Mouse (Mus musculus) neutrophil, adult 65 days (primary cell): ENCODE results near the gene Flt3. TPM values are rescaled to one million over a fixed set of nuclear protein-coding genes. Genes with fewer than 3 reads are reported as not detected.

Source experiments
- total RNA-seq: library from RNA; stranded (reverse); gene quantifications from 2 replicates; pipeline ENCODE4 v1.2.4, GENCODE M21; 2023

Flt3 gene
- total RNA-seq: 3.3 and 3.4 TPM in 2 replicates

GRCm38 (mm10) chr5:147399843-147400504 lies at the start of gene Flt3:
Flt3 (minus strand) TSS chr5:147400489.

DNA sequence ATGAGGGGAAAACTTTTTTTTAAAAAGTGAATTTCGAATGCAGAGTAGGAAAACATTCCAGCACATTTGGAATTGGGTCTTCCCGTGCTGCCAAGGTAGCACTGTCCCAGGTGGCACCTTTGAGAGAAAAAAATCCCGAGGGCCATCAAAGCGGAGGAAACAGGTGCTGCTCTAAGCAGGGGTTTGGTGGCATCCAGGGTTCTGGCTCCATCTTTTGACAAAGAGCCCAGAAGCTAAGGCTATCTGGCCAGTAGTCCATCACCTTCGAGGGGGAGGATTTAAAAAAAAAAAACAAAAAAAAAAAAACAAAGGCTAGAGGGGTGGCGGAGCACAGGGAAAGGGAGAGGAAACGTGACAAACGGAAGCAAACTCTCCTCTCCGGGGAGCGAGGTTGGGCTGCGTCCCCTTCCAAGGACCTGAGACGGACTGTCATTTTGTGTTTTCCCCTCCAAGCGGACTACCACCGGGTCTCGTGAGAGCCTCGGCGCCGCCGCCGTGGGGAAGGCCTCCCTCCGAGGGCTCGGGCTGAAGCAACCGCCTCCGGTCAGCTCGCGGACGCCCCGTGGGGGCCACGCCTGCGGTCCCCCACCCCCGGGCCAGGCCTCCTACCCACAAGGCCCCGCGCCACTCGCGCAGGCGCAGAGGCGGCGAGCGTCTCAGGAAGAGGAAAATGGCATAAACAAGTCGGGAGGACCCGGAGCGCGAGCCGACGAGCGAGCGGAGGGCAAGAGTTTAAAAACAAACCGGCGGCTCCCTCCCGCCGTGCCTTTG lies 29.4 kb upstream of the Flt3 start, which contains the start of gene Pan3:
Pan3 (plus strand) TSS at position 627 of the 771 bp plus-strand sequence.

GRCm38 (mm10) chr5:147322183-147322582 lies 78.1 kb downstream of the Flt3 start, which contains the start of gene Urad:
Urad (minus strand) TSS chr5:147322440.

DNA sequence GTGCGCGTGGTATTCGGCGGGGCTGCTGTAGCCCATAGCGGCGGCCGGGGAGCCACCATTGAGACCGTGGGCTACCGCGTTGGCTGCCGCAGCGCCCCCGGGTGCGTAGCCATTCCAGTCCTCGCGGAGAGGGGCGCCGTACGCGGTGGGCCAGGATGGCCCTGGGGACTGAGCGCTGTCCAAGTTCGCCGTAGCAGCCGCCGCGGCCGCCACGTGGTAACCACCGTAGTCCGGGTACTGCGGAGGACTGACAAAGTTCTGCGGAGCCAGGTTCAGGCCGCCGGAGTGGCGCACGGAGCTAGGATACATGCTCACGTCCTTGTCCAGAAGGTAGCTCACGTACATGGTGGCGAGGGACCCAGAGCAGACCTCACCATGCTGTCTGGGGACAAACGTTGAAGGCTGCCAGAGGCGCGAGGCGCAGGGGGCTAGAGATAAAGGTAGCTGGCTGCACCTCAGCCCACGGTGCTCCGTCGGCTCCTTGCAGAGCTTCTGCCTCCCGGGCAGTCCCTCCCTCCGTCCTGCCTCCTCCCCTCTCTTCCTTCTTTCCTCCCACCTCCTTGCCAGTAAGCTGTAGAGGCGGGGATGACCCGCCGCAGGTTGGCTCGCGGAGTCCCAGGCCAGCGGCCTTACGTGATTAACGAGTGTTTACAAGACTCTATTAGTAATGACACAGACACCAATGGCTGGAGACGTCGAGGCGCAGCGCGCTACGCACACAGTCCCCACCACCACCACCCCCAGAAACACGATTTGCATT lies 93.5 kb downstream of the Flt3 start, which contains the start of gene Cdx2:
Cdx2 (minus strand) TSS at position 633 of the 760 bp plus-strand sequence.

Other genes starting within 250 kb of the Flt3 start
- not detected in 2 replicates for gene Gsx1, start 211.8 kb downstream of the Flt3 start, total RNA-seq
- not detected in 2 replicates for gene Pdx1, start 130.5 kb downstream of the Flt3 start, total RNA-seq
- gene Cdx2, start 93.2 kb downstream of the Flt3 start, total RNA-seq: not detected in 2 replicates
- gene Urad, start 78.0 kb downstream of the Flt3 start, total RNA-seq: not detected in 2 replicates
- gene Pan3, start 29.7 kb upstream of the Flt3 start, total RNA-seq: 157 and 196 TPM in 2 replicates